Mouse (Mus musculus) WW6 (cell line): ENCODE measurements at regions not wholly inside any gene's neighbourhood (a gene's known extent, or its start where the extent isn't known, plus 50 kb on each side); places are given as distances from the start of the nearest gene placed in this dataset.

Experiments used
- DNase-seq: peaks from one replicate; pipeline ENCODE4 v3.0.0-alpha.2; 2013; ENCODE audit warnings: low read depth, low spot score

- DNase-seq = no peak
Measured at GRCm38 (mm10) chr9:50024820-50025219, 226.1 kb upstream of the Ncam1 start.

GRCm38 (mm10) chr9:50013602-50014001 lies 214.9 kb upstream of the Ncam1 start:
- no peak for DNase-seq

- DNase-seq = no peak
Measured at GRCm38 (mm10) chr9:50005757-50006576, 207.2 kb upstream of the Ncam1 start.

GRCm38 (mm10) chr9:50002695-50003094 lies 204.0 kb upstream of the Ncam1 start:
- DNase-seq = no peak

GRCm38 (mm10) chr9:50000497-50001404 lies 202.0 kb upstream of the Ncam1 start:
- no peak for DNase-seq

- DNase-seq = no peak
Measured at GRCm38 (mm10) chr9:49999970-50000369, 201.2 kb upstream of the Ncam1 start.

GRCm38 (mm10) chr9:49998101-49998500 lies 199.4 kb upstream of the Ncam1 start:
- DNase-seq = no peak

- DNase-seq = no peak
Measured at GRCm38 (mm10) chr9:49989464-49990271, 190.9 kb upstream of the Ncam1 start.

- DNase-seq = no peak
Measured at GRCm38 (mm10) chr9:49988064-49988463, 189.3 kb upstream of the Ncam1 start.

- no peak for DNase-seq
Measured at GRCm38 (mm10) chr9:49987481-49987880, 188.8 kb upstream of the Ncam1 start.

- DNase-seq = no peak
Measured at GRCm38 (mm10) chr9:49980344-49981207, 181.9 kb upstream of the Ncam1 start.

GRCm38 (mm10) chr9:49975938-49976671 lies 177.4 kb upstream of the Ncam1 start:
- DNase-seq = no peak

GRCm38 (mm10) chr9:49973974-49974495 lies 175.3 kb upstream of the Ncam1 start:
- DNase-seq = no peak

- no peak for DNase-seq
Measured at GRCm38 (mm10) chr9:49969429-49969828, 170.7 kb upstream of the Ncam1 start.

- no peak for DNase-seq
Measured at GRCm38 (mm10) chr9:49964666-49965065, 165.9 kb upstream of the Ncam1 start.

GRCm38 (mm10) chr9:49962561-49963071 lies 163.9 kb upstream of the Ncam1 start:
- no peak for DNase-seq

- peak; percentile 56 for DNase-seq
Measured at GRCm38 (mm10) chr9:49961965-49962364, 163.2 kb upstream of the Ncam1 start.

- DNase-seq = no peak
Measured at GRCm38 (mm10) chr9:49961329-49961728, 162.6 kb upstream of the Ncam1 start.

- DNase-seq = no peak
Measured at GRCm38 (mm10) chr9:49959987-49960386, 161.3 kb upstream of the Ncam1 start.

- DNase-seq = no peak
Measured at GRCm38 (mm10) chr9:49958890-49959289, 160.2 kb upstream of the Ncam1 start.
